Mouse (Mus musculus) bone marrow, adult 2 months (tissue): ENCODE data around the gene Acaca.

ENCODE experiments used
- CTCF ChIP-seq: fragments of 200-500 bp; IDR thresholded peaks from 2 replicates; pipeline ENCODE4 v1.5.1; 2011; ENCODE audit warnings: low read length, control low read depth; ENCODE audit not compliant: control insufficient read depth, insufficient read depth
- POLR2A ChIP-seq: fragments of 200-500 bp; IDR thresholded peaks from 2 replicates; pipeline ENCODE4 v1.6.1; 2011; ENCODE audit warnings: low read depth, mild to moderate bottlenecking, control low read depth, low read length, borderline replicate concordance; ENCODE audit not compliant: control insufficient read depth

GRCm38 (mm10) chr11:84362633-84363243 is 233.3 kb downstream of the Acaca start:
- TF ChIP-seq CTCF (no peak), POLR2A (no peak)
